Mouse (Mus musculus) mature B cell (primary cell): ENCODE measurements around the gene Smyd5.

ENCODE experiments used
- in situ Hi-C: fragments of 300-500 bp; cut with MboI; formaldehyde crosslinking; loops from 2 replicates; pipeline ENCODE4 v1.14.3; 2019

The Smyd5 gene

GRCm38 (mm10) chr6:85431842-85432431 is at the start of gene Smyd5:
TSS of gene Smyd5 (plus strand) at chr6:85431989.
- in situ Hi-C loops = no loop called here

- in situ Hi-C loops = no loop called here
Measured at GRCm38 (mm10) chr6:85382791-85383190, 49.0 kb upstream of the Smyd5 start.

GRCm38 (mm10) chr6:85388608-85389007 is 43.2 kb upstream of the Smyd5 start:
- in situ Hi-C loops = no loop called here

- in situ Hi-C loops = no loop called here
Measured at GRCm38 (mm10) chr6:85391803-85392202, 40.0 kb upstream of the Smyd5 start.

- in situ Hi-C loops = no loop called here
Measured at GRCm38 (mm10) chr6:85395360-85395759, 36.4 kb upstream of the Smyd5 start.

GRCm38 (mm10) chr6:85397165-85397564 is 34.6 kb upstream of the Smyd5 start:
- in situ Hi-C loops = no loop called here

GRCm38 (mm10) chr6:85399715-85400114 is 32.1 kb upstream of the Smyd5 start:
- in situ Hi-C loops = no loop called here

- in situ Hi-C loops = no loop called here
Measured at GRCm38 (mm10) chr6:85402613-85403012, 29.2 kb upstream of the Smyd5 start.

GRCm38 (mm10) chr6:85403039-85403438 is 28.8 kb upstream of the Smyd5 start:
- in situ Hi-C loops = no loop called here

GRCm38 (mm10) chr6:85409003-85409402 is 22.8 kb upstream of the Smyd5 start:
- in situ Hi-C loops = no loop called here

- in situ Hi-C loops = no loop called here
Measured at GRCm38 (mm10) chr6:85410771-85411273, 21.0 kb upstream of the Smyd5 start.

- in situ Hi-C loops = no loop called here
Measured at GRCm38 (mm10) chr6:85415829-85416228, 16.0 kb upstream of the Smyd5 start.

GRCm38 (mm10) chr6:85419150-85419549 is 12.6 kb upstream of the Smyd5 start:
- in situ Hi-C loops = no loop called here

- in situ Hi-C loops = no loop called here
Measured at GRCm38 (mm10) chr6:85423836-85424379, 7.9 kb upstream of the Smyd5 start, which contains the start of gene Noto. TSS of gene Noto (plus strand) at chr6:85423886.

GRCm38 (mm10) chr6:85431274-85431841 is 431 bp upstream of the Smyd5 start:
- in situ Hi-C loops = no loop called here

- in situ Hi-C loops = no loop called here
Measured at GRCm38 (mm10) chr6:85433865-85434264, 2.1 kb downstream of the Smyd5 start.

GRCm38 (mm10) chr6:85436204-85436603 is 4.4 kb downstream of the Smyd5 start:
- in situ Hi-C loops = no loop called here

GRCm38 (mm10) chr6:85436631-85437030 is 4.8 kb downstream of the Smyd5 start:
- in situ Hi-C loops = no loop called here

GRCm38 (mm10) chr6:85441142-85441541 is 9.4 kb downstream of the Smyd5 start:
- in situ Hi-C loops = no loop called here

GRCm38 (mm10) chr6:85443488-85444233 is 11.9 kb downstream of the Smyd5 start:
- in situ Hi-C loops = no loop called here

GRCm38 (mm10) chr6:85444266-85444965 is 12.6 kb downstream of the Smyd5 start:
- in situ Hi-C loops = no loop called here

- in situ Hi-C loops = no loop called here
Measured at GRCm38 (mm10) chr6:85445286-85445685, 13.5 kb downstream of the Smyd5 start.
